Comparison of ENCODE assay signal across 8 mouse cellular contexts in genomic region chr14:14346813-14347100, GRCm38 (mm10). TPM values are rescaled to one million over a fixed set of nuclear protein-coding genes. Genes with fewer than 3 reads are reported as not detected.
DNase-seq lines count a peak whose midpoint lies in the region; ATAC-seq and TF ChIP-seq lines count a peak whose summit lies in the region.
"Had no signal": no experiment of that assay in that cellular context is flagged by ENCODE, and none has a peak within 500 bp of the region (broad histone marks: within the 10 kb centered on the region; RNA-seq: fewer than 3 reads in every experiment).

No protein-coding gene starts in this region.

- H3K36me3 ChIP-seq in megakaryocyte, embryonic 14.5 days (replicated peaks; ENCODE audit: low read length) = peaks cover 35% of the 10 kb centered on the region
- no peaks in the 10 kb centered on the region for H3K36me3 ChIP-seq in forebrain, embryonic 12.5 days (replicated peaks)
- 0 out of 2 replicates have a peak, but pooled peaks cover 4% of the 10 kb centered on the region for H3K36me3 ChIP-seq in intestine, postnatal 0 days (ENCODE audit: control insufficient read depth, insufficient read depth)
- peaks cover 5% of the 10 kb centered on the region; the same call in 1 of the 2 replicates for H3K36me3 ChIP-seq in neural tube, embryonic 15.5 days

- no peak for DNase-seq in cerebellum, postnatal 10 days
- no peak for DNase-seq in adrenal gland, postnatal 25 days

- peaks cover 48% of the 10 kb centered on the region for H3K9me3 ChIP-seq in megakaryocyte, embryonic 14.5 days
- H3K9me3 ChIP-seq in forebrain, embryonic 12.5 days = peaks cover 50% of the 10 kb centered on the region
- peaks cover 36% of the 10 kb centered on the region for H3K9me3 ChIP-seq in intestine, postnatal 0 days (ENCODE audit: control insufficient read depth)
- H3K9me3 ChIP-seq in neural tube, embryonic 15.5 days (replicated peaks) = peaks cover 20% of the 10 kb centered on the region; the same call in 1 of the 2 replicates

- H3K27me3 ChIP-seq in megakaryocyte, embryonic 14.5 days (replicated peaks) = no peaks in the 10 kb centered on the region
- H3K27me3 ChIP-seq in forebrain, embryonic 12.5 days = no peaks in the 10 kb centered on the region
- H3K27me3 ChIP-seq in intestine, postnatal 0 days (replicated peaks; ENCODE audit: control insufficient read depth, insufficient read depth, low read length) = no peaks in the 10 kb centered on the region
- no peaks in the 10 kb centered on the region for H3K27me3 ChIP-seq in neural tube, embryonic 15.5 days (replicated peaks)

- H3K4me1 ChIP-seq in megakaryocyte, embryonic 14.5 days = peaks cover 17% of the 10 kb centered on the region
- H3K4me1 ChIP-seq in forebrain, embryonic 12.5 days = 0 out of 2 replicates have a peak, but pooled peaks cover 5% of the 10 kb centered on the region
- no peaks in the 10 kb centered on the region for H3K4me1 ChIP-seq in intestine, postnatal 0 days (replicated peaks; ENCODE audit: control insufficient read depth, insufficient read depth, low read length)
- H3K4me1 ChIP-seq in neural tube, embryonic 15.5 days = 0 out of 2 replicates have a peak, but pooled peaks cover 6% of the 10 kb centered on the region

- H3K9ac ChIP-seq in forebrain, embryonic 12.5 days = peak overlapping the region; percentile 63
- H3K9ac ChIP-seq in intestine, postnatal 0 days (ENCODE audit: low read depth, low read length) = peak overlapping the region; percentile 51
- H3K9ac ChIP-seq in neural tube, embryonic 15.5 days (replicated peaks) = peak overlapping the region; percentile 54

- H3K27ac ChIP-seq in forebrain, embryonic 12.5 days = no peak overlapping the region
- peak overlapping the region; percentile 88 for H3K27ac ChIP-seq in intestine, postnatal 0 days (ENCODE audit: low read depth, low read length)
- peak overlapping the region; percentile 81; the same call in 1 of the 2 replicates for H3K27ac ChIP-seq in neural tube, embryonic 15.5 days (replicated peaks)

- H3K4me3 ChIP-seq in megakaryocyte, embryonic 14.5 days (replicated peaks) = peak overlapping the region; percentile 99
- peak overlapping the region; percentile 71 for H3K4me3 ChIP-seq in forebrain, embryonic 12.5 days (replicated peaks)
- H3K4me3 ChIP-seq in intestine, postnatal 0 days (ENCODE audit: low read depth, low read length) = peak overlapping the region; percentile 64
- H3K4me3 ChIP-seq in neural tube, embryonic 15.5 days (replicated peaks) = peak overlapping the region; percentile 64

- ATAC-seq in megakaryocyte, adult 5-6 weeks (ENCODE audit: poor library complexity, severe bottlenecking) = no peak
- ATAC-seq in forebrain, embryonic 12.5 days (ENCODE audit: low FRiP score) = peak; percentile 9; the same call in 1 of the 2 replicates
- ATAC-seq in intestine, postnatal 0 days = no peak
- ATAC-seq in neural tube, embryonic 15.5 days (ENCODE audit: low FRiP score) = peak; percentile 8; the same call in 1 of the 2 replicates

- no peak for TF ChIP-seq CTCF in intestine, postnatal 0 days (IDR thresholded peaks at IDR 0.05; ENCODE audit: low read depth)

- H3K4me2 ChIP-seq in forebrain, embryonic 12.5 days = peak overlapping the region; percentile 79
- H3K4me2 ChIP-seq in intestine, postnatal 0 days (replicated peaks; ENCODE audit: low read depth) = peak overlapping the region; percentile 82
- peak overlapping the region; percentile 86 for H3K4me2 ChIP-seq in neural tube, embryonic 15.5 days

- 35% methylated on average over 10 of the region's 16 CpGs for WGBS in forebrain, embryonic 12.5 days
- WGBS in intestine, postnatal 0 days = 37% methylated on average over 8 of the region's 16 CpGs
- WGBS in neural tube, embryonic 15.5 days = 29% methylated on average over 16 of the region's 16 CpGs

RNA-seq across cellular contexts. Expression of gene Il3ra, which starts 0.7 kb away (rescaled TPM):
- polyA plus RNA-seq in megakaryocyte, embryonic 14.5 days (2012; ENCODE audit: insufficient read depth, low replicate concordance) = 68.0 and 95.8 TPM in 2 replicates
- 17.5 and 18.3 TPM in 2 replicates for total RNA-seq in megakaryocyte, adult 5-6 weeks (2015)
- 70.9 and 82.3 TPM in 2 replicates for total RNA-seq in megakaryocyte, adult 5-6 weeks (2017)
- 1.4 TPM in 2 replicates for polyA plus RNA-seq in forebrain, embryonic 12.5 days (2016; fragmentation: Nextera tagmentation; extraction: Ambion mirVana)
- 5.4 and 6.8 TPM in 2 replicates for polyA plus RNA-seq in intestine, postnatal 0 days (2015; fragmentation: Nextera tagmentation; extraction: Ambion mirVana)
- 2.9 and 4.3 TPM in 2 replicates for polyA plus RNA-seq in neural tube, embryonic 15.5 days (2015; fragmentation: Nextera tagmentation; extraction: Ambion mirVana)
- total RNA-seq in adrenal gland, postnatal 25 days (2021) = 12.7 and 16.0 TPM in 2 replicates

RNA-seq across cellular contexts. Expression of gene Olfr31, which starts 24.1 kb away (rescaled TPM):
- polyA plus RNA-seq in megakaryocyte, embryonic 14.5 days (2012; ENCODE audit: insufficient read depth, low replicate concordance) = not detected in 2 replicates
- not detected in 2 replicates for total RNA-seq in megakaryocyte, adult 5-6 weeks (2015)
- total RNA-seq in megakaryocyte, adult 5-6 weeks (2017) = not detected in 2 replicates
- not detected in 2 replicates for polyA plus RNA-seq in forebrain, embryonic 12.5 days (2016; fragmentation: Nextera tagmentation; extraction: Ambion mirVana)
- not detected in 2 replicates for polyA plus RNA-seq in intestine, postnatal 0 days (2015; fragmentation: Nextera tagmentation; extraction: Ambion mirVana)
- 0.04 TPM in 1 of 2 replicates, not detected in the other for polyA plus RNA-seq in neural tube, embryonic 15.5 days (2015; fragmentation: Nextera tagmentation; extraction: Ambion mirVana)
- not detected in 2 replicates for total RNA-seq in adrenal gland, postnatal 25 days (2021)
- total RNA-seq: neutrophil, adult 5-6 weeks had no signal

RNA-seq across cellular contexts. Expression of gene Olfr721-ps1, which starts 54.3 kb away (rescaled TPM):
- polyA plus RNA-seq in megakaryocyte, embryonic 14.5 days (2012; ENCODE audit: insufficient read depth, low replicate concordance) = not detected in 2 replicates
- total RNA-seq in megakaryocyte, adult 5-6 weeks (2015) = not detected in 2 replicates
- total RNA-seq in megakaryocyte, adult 5-6 weeks (2017) = not detected in 2 replicates
- polyA plus RNA-seq in forebrain, embryonic 12.5 days (2016; fragmentation: Nextera tagmentation; extraction: Ambion mirVana) = not detected in 2 replicates
- polyA plus RNA-seq in intestine, postnatal 0 days (2015; fragmentation: Nextera tagmentation; extraction: Ambion mirVana) = not detected in 2 replicates
- polyA plus RNA-seq in neural tube, embryonic 15.5 days (2015; fragmentation: Nextera tagmentation; extraction: Ambion mirVana) = not detected in 2 replicates
- not detected in 2 replicates for total RNA-seq in adrenal gland, postnatal 25 days (2021)
- total RNA-seq: neutrophil, adult 5-6 weeks had no signal

Comparison
In these comparisons a context has a peak if more than half of its experiments do, and no peak if none do; other contexts are left out.
1. ATAC-seq: peak in forebrain, embryonic 12.5 days (single experiment) and neural tube, embryonic 15.5 days (single experiment); none in megakaryocyte, adult 5-6 weeks (single experiment) and intestine, postnatal 0 days (single experiment).
2. Peak in every context shown above with its lines, with median percentiles within 50 percentile points of each other: H3K4me3 ChIP-seq, H3K4me2 ChIP-seq and H3K9ac ChIP-seq.